Mouse (Mus musculus) retina, postnatal 1 day (tissue): ENCODE measurements around the gene Fbxo2.
"Not testable (repeated sequence)": the region's sequence is repeated elsewhere in the genome, so short reads cannot be mapped to it uniquely, and the experiment has no call there.

Experiments
- DNase-seq: peaks from one replicate; pipeline ENCODE4 v3.0.0-alpha.2; 2012

Fbxo2 gene

DNA sequence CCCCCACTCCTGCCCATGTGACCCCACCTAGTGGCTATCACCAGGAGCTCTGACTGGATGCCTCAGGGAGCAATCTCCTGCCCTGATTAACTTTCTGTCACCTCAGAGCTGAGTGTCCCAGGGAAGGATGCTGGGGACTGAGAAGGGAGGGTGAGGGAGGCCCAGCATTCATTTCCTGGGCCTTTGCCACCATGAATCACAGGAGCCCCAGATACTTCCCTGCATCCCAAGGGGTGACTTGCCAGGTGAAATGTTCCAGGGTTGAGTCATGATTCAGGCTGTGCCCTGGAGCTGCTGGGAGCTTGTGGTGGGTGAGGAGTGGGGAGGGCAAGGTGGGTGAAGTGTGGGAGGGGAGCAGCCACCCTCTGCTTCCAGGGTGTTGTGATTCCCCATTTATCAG, 17.3 kb downstream of the Fbxo2 start:
- DNase-seq: no peak

DNA sequence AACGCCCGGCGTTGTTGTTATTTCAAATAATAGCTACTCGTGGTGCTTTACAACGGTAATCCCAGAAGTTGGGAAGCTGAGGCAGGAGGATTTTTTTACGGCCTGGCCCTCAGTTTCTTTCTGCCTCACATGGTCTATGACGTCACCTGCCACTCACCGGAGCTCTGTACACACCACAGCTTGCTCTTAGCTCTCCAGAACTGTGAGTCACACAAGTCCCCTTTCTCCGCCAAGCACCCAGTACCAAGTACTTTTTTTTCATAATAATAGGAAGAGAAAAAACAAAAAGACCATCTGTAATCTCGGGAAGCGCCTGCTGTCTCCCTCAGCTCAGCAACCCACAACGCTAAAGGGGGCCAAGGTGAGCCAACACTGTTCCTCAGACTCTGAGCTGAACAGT, 21.1 kb downstream of the Fbxo2 start:
- no peak for DNase-seq

DNA sequence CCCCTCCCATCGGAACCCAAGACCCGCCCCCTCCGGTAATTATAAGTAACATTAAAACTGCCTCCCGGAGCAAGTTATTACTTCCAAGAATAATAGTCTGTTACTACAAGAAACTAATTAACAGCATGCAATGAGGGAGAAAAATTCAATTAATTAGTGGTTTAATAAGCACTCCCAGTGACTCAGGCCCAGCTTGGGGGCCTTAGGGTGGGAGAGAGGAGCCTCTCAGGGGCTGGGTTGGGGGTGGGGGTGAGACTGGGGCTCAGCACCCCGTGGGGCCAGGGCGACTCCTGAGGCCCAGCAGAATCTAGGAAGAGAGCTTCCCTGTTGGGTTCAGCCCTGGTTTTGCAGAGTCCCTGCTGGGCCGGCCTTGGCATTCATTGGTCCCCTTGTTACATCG, 21.9 kb downstream of the Fbxo2 start:
- DNase-seq: peak; percentile 82

DNA sequence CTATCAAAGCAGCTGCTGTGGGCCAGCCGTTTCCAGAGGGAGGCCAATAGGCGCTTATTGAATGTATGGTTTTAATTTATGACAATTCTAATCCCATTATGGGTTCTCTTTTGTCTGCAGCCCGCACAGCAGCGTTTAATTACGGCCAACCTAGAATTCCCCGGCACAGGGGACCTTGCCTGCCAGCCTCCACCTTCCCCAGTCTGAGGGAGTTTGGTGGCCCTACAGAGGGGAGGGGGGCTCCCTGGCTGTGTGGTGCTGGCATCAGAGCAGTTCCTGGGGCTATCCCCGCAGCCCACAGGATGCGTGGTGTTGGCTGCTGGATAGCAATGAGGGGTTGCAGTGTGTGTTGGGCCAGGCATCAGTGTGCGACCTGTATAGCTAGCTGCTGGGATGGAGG, 24.1 kb downstream of the Fbxo2 start:
- DNase-seq: peak; percentile 62

DNA sequence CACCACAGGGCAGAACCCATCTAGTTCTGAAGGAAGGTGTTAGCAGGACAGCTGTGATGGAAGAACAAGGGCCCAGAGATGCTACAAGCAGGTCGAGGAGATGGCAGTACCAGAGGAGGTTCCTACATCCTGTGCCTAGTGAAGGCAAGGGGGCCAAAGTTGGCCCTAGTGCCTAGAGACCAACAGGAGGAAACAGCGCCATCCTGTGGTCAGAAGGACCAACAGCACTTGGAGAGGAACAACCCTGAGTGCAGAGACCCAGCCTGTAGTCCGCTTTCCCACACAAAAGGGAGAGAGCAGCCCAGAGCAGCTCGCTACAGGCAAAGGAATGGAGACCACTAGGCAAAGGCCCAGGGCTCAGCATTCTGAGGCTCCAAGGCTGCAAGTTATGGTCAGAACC, 25.4 kb downstream of the Fbxo2 start:
- no peak for DNase-seq

DNA sequence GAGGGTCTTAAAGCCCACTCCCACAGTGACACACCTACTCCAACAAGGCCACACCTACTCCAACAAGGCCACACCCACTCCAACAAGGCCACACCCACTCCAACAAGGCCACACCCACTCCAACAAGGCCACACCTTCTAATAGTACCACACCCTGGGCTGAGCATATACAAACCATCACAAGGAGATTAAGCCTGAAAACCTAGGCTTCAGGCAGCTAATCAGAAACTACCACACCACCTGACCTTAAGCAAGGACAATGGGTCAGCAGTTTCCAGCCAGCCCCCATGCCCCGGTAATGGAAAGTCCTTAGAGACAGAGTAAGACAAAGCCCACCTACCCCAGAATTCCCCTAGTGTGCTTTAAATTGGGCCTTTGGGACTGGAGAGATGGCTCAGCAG, 28.3 kb downstream of the Fbxo2 start:
- DNase-seq: not testable (repeated sequence)

DNA sequence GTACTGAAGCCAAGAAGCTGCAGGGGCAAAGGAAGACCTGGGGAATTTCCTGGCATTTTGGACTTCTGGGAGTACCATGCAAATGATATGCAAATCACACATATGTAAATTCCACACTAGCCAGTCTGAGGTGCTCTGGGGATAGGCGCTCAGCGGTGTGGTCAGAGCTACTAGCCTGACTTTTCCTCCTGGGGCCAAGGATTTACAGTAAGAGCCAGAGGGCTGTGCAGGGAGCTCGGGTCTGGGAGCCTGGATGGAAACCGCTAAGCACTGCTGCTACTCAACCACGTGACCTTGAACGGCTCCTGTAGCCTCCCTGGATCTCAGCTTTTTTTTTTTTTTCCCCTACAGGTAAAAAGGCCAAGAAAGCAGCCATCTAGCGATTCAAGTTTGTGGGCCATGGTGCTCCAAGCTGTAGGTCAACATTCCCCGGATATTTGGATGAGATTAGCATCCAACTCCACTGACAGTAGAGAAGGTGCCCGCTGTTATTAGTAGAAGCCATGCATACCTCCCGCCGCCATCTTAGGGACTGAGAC, 32.4 kb downstream of the Fbxo2 start:
- no peak for DNase-seq

DNA sequence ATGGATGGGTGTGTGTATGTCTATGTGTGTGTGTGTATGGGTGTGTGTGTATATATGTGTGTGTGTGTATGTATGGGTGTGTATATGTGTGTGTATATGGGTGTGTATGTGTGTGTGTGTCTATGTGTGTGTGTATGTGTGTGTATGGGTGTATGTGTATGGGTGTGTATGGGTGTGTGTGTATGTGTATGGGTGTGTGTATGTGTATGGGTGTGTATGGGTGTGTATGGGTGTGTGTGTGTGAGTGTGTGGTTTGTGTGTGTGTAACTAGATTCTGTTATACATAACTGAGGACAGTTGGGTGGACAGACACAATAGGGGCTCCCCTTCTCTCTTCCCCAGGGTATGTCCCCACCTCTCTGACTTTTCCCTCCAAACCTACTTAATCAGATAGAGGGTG, 34.0 kb downstream of the Fbxo2 start:
- no peak for DNase-seq

DNA sequence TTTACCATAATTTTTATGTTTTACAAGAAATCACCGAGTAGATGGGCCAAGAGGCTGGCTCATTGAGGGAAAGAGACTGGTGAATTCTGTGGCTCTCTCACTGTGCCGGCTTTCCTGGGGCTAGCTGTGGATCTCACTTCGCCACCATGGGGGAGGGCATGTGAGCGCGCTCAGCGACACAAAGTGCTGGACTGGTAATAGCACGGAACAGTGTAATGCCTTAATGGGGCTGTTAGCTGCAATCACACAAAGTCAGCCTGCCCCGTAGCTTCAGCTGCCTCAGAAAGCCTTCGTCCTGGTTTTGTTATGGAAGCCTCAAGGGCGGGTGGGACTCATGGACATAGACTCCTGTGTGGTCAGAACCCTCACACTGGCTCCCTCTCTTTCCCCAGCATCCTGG, 38.3 kb downstream of the Fbxo2 start:
- DNase-seq: no peak

DNA sequence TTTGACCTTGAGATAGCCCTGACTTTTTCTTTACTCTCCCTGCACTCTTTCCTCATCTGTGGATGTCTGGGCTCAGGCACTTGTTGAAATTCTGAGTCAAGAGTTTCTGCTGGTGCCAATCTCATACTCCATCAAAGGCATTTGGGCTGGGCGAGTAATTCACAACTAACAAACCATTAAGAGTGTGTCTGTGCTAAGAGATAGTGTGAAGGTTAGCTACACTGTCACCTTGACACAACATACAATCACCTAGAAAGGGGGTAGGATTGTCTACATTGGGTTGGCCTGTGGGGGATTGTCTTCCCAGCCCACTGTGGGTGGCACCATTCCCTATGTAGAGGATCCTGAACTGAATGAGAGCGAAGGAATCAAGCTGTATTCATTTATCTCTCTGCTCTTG, 43.1 kb downstream of the Fbxo2 start:
- no peak for DNase-seq

DNA sequence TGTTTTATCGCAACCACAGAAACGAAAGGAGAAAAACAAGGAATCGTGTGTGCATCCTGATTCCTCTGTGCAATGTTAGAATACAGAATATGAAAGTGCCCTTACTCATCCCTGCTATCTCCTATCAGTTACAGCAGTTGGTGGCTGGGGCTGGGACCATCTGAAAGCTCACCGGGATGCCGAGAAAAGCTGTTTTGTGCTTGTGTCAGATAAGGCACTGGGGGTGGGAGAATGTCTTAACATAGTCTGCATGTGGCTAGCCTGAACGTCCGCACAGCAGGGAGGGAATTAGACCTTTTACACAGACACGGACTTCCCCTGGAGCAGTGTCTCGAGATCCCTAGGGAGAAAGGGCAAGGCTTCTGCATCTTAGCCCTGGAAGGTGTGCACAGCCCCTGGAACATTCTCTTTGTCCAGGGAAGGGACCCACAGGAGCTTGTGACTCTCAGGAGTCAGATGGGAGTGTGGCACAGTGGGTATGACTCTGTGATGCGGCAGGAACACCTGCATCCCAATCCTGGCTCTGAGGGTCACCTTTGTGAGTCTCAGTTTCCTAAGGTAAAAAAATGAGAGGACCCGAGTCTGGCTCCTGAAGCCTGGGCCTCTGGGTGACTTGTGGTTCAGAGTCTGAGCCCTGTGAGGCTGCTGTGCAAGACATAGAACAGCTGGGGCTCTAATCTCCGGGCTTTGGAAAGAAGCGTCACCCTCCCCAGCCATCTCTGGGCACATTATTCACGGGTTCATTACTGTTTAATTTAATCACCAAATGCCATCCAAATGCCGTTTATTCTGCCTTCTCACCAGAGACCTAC, 43.8 kb downstream of the Fbxo2 start:
- no peak for DNase-seq

DNA sequence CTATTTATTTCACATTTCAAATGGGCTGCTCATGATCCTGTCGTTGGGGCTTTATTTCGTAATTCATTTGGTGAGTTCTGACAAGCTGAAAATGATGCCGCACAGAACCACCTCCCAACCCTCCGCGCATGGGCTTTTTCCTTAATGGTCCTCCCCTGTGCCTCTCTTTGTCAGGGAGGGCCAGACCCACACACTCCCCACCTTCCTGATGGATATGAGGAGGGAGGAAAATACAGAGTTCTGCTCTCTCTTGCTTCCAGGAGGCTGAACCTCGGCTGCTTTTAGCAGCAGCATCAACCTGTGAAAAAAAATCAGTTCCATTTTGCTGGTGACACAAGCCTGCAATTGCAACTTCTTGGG, 44.4 kb downstream of the Fbxo2 start:
- DNase-seq: no peak

DNA sequence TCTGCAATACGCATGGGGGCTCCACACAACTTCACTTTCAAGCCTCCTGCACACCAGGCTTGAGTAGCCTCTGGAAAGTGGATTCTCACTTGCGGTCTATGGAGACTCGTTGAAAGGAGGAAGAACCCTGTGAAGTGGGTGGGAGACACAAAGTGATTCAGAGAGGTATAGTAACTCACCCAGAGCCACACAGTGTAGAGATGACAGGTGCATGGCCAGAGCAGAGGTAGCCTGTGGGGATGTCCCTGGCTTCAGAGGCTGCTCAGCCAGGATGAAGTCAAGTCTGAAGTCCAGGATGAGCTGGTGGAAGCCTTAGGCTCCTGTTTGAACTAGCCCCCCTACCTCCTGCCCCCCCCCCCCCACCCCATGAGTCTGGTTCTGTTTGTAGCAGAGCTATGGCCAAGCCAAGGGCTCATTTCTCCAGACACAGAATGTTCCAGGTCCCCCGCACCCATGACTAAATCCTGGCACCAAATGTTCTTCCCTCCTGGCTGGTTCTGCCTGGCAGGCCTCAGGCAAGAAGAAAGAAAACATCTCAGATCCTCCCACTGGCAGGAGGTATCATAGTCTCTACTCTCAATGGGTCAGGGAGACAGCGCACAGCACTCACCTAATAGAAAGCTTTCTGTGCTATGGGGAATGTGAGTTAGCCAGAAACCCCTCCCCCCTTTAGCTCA, 54.2 kb downstream of the Fbxo2 start:
- no peak for DNase-seq

DNA sequence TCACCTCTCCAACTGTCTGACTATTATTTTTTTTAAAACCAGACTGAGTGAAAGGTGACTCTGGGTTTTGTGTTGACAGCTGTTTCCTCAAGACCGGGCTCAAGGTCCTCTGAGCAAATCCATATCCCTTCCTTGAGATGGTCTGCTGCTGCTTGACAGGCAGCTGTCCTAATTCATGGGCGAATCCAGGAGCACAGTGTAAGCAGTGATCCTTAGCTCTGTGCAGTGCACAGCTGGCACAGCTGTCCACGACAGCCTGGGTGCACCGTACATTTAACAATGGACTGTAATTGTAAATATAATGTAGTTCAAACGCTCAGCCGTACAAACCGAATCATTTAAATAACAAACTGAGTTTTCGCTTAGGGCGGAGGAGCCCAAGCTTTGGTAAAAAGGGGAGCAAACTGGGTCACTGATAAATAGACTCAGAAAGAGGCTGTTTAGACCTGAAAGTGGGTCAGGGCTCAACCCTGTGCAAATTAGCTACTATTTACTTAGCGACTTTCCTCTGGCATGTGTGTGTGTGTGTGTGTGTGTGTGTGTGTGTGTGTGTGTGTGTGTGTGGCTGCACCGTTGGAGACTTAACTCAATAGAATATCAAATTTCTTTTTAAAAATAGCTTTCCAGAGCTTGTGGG, 55.0 kb downstream of the Fbxo2 start:
- DNase-seq: peak; percentile 67
